Mouse (Mus musculus) gastrocnemius, adult 2 months (tissue): Measurements from ENCODE around the gene Pias3. TPM values are rescaled to one million over a fixed set of nuclear protein-coding genes. Genes with fewer than 3 reads are reported as not detected.
A peak's percentile ranks its signal among the peaks of the same experiment; 100 is the strongest.
"Not testable (repeated sequence)": the region's sequence is repeated elsewhere in the genome, so short reads cannot be mapped to it uniquely, and the experiment has no call there.

Source experiments
- DNase-seq: peaks from one replicate; pipeline ENCODE4 v3.0.0; 2022
- H3K27ac ChIP-seq: fragments of 200-600 bp; 2 replicates; pipeline ENCODE4 v1.8.1; 2022; ENCODE audit warnings: mild to moderate bottlenecking
- H3K4me3 ChIP-seq: fragments of 200-600 bp; 2 replicates; pipeline ENCODE4 v1.8.1; 2022; ENCODE audit warnings: mild to moderate bottlenecking, moderate library complexity
- CTCF ChIP-seq: fragments of 200-600 bp; IDR thresholded peaks from 2 replicates; pipeline ENCODE4 v1.8.1; 2022; ENCODE audit warnings: antibody characterized with exemption, mild to moderate bottlenecking, moderate library complexity
- intact Hi-C: fragments of 180-260 bp; cut with DNase I; formaldehyde crosslinking; loops from one replicate; pipeline ENCODE4 v1.15.1; 2025
- total RNA-seq, 2 experiments: library from RNA; stranded (reverse); gene quantifications; 2 replicates each; pipeline ENCODE4 v1.2.3; 2021

Gene Pias3
- total RNA-seq, 2 experiments from 2014 or later = 5.5 to 5.6 TPM

DNA sequence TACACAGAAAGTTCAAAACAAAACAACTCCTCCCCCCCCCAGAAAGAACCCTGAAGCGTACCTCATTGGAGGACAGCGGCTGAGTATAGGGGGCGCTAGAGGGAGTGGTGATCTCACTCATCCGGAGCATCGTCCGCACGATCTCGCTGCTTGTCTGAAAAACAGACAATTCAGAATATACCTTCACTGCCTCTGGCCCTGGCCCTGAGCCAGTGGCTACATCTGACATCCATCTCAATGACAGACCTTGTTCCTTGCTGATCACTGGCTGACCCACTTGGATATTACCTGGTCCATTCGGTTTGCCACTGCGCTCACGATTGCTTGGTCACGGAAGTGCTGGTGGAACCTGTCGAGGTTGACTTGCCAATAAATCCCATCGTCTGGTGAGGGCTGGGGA lies 23.0 kb downstream of the Pias3 start:
- peak; percentile 49 for TF ChIP-seq CTCF
- intact Hi-C loops = no loop called here
- Histone ChIP-seq H3K27ac (no peak overlapping the region), H3K4me3 (no peak overlapping the region; the same call in 1 of the 2 replicates)
- DNase-seq = peak; percentile 55

DNA sequence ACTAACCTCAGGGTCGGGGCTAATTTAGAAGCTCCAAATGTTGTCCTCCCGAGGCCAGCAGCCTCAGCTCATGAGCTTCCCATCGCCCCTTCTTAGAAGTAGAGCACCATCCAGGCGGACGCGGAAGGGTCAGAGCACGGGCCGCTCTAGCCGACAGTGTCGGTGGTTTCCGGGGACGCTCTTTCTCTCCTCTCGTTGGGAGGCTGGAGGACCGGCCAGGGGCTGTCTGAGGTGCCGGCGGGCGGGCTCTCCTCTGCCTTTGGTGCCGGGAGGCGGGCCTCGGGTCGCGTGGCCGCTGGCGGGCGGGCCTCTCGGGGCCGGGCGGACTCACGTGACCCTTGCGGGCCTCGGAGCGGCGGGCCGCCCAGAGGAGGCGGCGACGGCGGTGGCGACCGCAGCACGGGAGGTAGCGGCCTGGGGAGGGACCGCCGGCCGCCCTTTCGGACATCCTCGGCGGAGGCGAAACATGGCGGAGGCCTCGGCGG lies 31.2 kb downstream of the Pias3 start, which contains the start of the genes Polr3c and Rnf115:
Gene Polr3c, minus strand, starts transcription at position 286 of the 485 bp plus-strand sequence.
Gene Rnf115, plus strand, starts transcription at position 322 of the 485 bp plus-strand sequence.
- no peak for TF ChIP-seq CTCF
- peak; percentile 99 for DNase-seq
- peak within 1 kb of the TSS; percentile 98 for H3K4me3 ChIP-seq
- intact Hi-C loops = no loop called here
- peak within 1 kb of the TSS; percentile 97 for H3K27ac ChIP-seq

DNA sequence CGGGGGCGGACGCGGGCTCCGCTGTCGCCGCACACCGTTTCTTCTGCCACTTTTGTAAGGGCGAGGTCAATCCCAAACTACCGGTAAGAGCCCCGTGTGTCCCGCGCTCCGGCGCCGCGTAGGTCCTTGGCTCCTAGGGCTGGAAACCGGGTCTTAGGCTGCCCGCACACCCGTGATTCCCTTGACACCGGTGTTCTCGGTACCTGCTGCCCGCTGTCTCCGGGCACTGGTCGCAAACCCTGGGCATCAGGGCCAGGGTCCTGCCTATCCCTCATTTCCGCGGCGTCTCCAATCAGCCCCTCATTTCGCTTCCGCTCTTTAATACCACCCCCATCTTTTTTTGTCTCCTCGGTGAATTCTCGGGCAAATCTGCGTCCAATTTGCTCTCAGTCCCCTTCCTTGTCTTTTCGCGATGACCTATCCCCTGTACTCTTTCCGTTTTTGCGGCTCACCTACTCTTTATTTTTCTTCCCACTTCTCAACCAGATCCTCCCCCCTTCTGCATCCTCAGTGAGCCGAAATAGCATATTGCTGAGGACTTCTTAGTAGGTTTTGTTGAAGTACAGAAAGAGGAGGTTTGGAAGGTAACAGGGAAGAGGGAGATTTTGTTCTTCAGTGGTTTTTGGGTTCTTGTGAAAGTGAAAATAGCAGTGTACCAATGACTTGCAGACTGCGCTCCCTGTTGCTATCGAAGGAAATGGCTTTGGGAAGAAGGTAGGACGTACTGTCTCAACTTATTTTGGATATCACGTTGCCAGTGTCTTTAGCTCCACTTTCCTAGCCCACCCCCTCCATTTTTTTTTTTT lies 31.8 kb downstream of the Pias3 start:
- intact Hi-C loops = no loop called here
- TF ChIP-seq CTCF = no peak
- DNase-seq = no peak
- Histone ChIP-seq H3K27ac (peak overlapping the region; percentile 97), H3K4me3 (peak overlapping the region; percentile 98)

DNA sequence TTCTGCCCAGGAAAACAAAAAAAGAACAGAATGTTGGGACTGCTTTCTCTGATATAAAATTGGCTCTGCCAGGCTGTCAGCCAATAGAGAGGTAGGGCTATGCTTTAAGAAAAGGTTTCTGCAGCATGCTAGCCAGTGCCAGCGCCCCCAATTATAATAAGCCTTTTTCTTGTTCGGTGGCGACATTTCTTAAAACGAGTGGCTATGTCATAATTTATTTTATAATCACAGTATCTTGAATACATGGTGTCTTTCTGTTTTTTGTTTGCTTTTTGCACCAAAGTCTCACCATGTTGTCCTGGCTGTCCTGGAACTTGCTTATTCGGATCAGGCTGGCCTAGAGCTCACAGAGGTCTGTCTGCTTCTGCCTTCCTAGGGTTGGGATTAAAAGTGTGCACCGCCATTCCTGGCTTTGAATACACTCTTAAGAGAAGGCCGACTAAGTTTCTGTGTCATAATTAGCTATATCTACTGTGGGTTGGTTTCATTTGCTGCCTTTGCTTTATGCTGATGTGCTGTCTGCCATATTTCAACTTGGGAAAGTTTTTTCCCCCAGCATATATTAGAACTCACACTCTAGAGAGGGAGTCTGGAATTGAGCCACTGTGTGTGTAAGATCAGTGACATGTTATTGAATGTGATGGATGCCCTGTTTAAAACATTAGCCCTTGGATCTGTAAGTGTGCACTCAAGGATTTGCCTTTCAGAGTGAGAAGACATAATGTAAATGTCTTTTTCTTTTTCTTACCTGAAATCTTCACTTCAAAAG lies 32.6 kb downstream of the Pias3 start:
- Histone ChIP-seq H3K4me3 (peak overlapping the region; percentile 98), H3K27ac (peak overlapping the region; percentile 97)
- DNase-seq = no peak
- TF ChIP-seq CTCF = no peak
- intact Hi-C loops = no loop called here

DNA sequence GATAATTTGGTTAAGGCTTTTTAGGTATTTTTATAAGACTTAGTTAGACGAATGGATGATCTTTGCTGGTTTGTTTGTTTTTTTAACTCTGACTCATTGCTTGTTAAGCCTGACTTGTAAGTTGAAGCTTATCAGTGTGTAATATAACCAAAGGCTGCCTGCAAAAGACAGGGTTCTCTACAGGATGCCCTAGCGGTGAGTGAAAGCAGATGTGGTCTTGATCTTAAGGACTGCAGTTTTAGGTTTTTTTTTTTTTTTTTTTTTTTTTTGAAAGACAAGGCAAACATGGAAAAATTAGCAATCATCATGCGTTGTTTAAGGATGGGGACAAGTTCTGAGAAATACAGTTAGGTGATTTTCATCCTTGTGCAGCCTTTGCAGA lies 33.2 kb downstream of the Pias3 start:
- no peak overlapping the region for H3K27ac ChIP-seq
- no peak for TF ChIP-seq CTCF
- peak overlapping the region; percentile 98; the same call in 1 of the 2 replicates for H3K4me3 ChIP-seq
- no peak for DNase-seq
- intact Hi-C loops = no loop called here

DNA sequence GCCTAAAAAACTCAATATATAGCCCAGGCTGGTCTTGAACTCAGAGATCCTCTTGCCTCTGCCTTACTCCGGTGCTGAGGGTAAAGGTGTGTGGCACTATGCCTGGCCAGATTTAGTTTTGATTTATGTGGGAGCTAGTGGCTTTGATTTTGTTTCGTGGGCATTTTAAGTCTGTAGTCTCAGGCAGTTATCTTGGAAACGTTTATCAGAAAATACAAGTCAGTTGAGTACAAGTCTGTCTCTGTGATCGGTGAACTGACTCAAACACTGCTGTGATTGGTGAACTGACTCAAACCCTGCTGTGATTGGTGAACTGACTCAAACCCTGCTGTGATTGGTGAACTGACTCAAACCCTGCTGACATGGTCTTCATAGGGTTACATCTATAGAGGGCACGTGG lies 34.6 kb downstream of the Pias3 start:
- intact Hi-C loops = no loop called here
- Histone ChIP-seq H3K27ac (no peak overlapping the region), H3K4me3 (no peak overlapping the region)
- TF ChIP-seq CTCF = no peak
- DNase-seq = no peak

DNA sequence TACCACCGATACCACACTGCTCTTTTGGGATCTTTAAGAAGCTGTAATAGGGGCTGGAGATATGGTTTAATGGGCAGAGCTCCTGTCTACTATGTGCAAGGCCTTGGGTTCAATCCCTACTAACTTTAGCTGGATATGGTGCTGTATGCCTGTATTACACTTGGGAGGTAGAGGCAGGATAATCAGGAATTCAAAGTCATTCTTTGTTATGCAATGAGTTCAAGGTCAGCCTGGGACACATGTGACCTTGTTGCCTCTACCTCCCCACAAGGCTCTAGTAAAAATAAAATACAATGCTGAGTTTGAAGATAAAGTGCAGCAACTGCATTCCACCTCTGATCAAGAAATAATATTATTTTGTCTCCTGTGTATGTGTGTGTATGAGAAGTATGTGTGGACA lies 37.8 kb downstream of the Pias3 start:
- no peak for DNase-seq
- H3K27ac ChIP-seq = no peak overlapping the region
- intact Hi-C loops = no loop called here
- no peak overlapping the region for H3K4me3 ChIP-seq
- TF ChIP-seq CTCF = no peak

DNA sequence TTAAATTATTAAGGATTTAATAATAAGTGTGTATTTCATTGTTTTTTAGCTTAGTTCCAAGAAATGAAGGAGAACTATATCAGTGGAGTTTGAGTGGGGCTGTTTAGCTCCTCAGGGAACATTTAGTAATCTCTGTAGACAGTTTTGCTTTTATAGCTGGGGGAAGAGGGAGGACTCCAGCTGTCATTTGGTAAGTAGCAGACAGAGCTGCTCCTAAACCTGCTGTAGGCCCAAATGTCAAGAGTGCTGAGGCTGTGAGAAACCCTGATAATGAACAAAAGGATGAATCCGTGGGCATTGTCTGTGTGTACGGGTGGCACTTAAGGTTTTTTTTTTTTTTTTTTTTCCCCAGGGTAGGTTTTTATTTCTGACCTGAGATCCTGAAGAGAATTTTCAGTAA lies 39.0 kb downstream of the Pias3 start:
- TF ChIP-seq CTCF = no peak
- Histone ChIP-seq H3K27ac (no peak overlapping the region), H3K4me3 (no peak overlapping the region)
- intact Hi-C loops = loop anchor here (5.0 kb wide), 1 partner anchor 37 kb away; no protein-coding TSS in a partner anchor
- no peak for DNase-seq

DNA sequence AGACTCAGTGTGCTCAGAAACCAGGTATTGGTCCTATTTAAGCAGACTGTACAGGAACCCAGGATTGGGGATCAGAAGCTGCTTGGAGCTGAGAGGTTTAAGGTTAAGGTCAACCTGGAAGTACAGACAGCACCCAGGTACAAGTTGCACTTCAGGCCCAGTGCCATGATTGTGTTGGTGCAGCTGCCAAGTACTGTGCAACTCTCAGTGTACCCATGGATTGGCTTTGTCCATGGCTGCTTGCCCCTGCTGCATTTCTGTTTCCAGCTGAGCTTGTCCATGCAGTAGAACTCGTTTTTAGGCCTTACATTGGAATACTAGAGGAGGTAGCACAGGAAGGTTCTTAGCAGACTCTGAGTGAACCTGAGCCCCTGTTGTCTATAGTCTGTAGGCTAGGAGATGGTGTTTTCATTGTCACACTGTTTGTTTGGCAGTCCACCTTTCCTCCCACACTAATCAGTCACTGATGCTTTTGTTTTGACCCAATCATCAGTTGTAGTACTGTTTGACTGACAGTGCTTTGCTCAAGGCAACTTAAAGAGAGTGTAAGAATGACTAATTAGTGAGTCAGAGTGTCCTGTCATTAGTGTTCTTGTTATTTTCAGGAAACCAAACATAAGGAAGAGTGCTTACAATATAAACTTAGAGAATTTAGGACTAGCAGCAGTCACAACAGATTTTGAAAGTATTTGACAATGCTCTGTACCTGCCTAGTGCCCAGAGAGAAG lies 41.0 kb downstream of the Pias3 start:
- Histone ChIP-seq H3K27ac (peak overlapping the region; percentile 4; the same call in 1 of the 2 replicates), H3K4me3 (no peak overlapping the region)
- intact Hi-C loops = loop anchor here (5.0 kb wide), 1 partner anchor 35 kb away; no protein-coding TSS in a partner anchor
- DNase-seq = peak; percentile 30
- no peak for TF ChIP-seq CTCF

DNA sequence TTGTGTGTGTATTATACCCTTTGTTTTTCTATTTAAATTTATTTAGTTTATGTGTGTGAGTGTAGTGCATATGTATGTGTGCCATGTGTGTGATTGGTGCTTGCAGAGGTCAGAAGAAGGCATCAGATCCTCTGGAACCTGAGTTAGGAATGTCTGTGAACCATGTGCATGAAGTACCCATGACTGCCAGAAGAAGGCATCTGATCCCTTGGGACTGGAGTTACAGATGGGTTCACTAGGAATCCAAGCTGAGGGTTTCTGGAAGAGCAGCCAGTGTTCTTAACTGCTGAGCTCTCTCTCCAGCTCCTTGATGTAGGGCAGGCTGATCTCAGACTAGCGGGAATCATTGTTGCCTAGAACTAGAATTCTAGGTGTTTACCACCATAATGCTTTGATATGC lies 41.8 kb downstream of the Pias3 start:
- intact Hi-C loops = loop anchor here (2.0 to 5.0 kb wide), 2 partner anchors 19 to 34 kb away; no protein-coding TSS in a partner anchor
- DNase-seq = peak; percentile 34
- Histone ChIP-seq H3K27ac (peak overlapping the region; percentile 62), H3K4me3 (no peak overlapping the region)
- peak; percentile 61 for TF ChIP-seq CTCF

DNA sequence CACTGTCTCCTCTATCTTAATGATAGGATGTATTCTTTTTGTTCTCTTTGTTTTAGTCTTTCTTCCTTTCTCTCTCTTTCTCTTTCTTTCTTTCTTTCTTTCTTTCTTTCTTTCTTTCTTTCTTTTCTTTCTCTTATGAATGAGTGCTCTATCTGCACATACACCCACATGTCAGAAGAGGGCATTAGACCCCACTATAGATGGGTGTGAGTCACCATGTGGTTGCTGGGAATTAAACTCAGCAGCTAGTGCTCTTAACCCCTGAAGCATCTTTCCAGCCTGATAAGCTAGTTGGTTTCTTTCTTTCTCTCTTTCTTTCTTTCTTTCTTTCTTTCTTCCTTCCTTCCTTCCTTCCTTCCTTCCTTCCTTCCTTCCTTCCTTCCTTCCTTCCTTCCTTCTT lies 44.1 kb downstream of the Pias3 start:
- DNase-seq, intact Hi-C loops, H3K27ac ChIP-seq, H3K4me3 ChIP-seq: not testable (repeated sequence)

DNA sequence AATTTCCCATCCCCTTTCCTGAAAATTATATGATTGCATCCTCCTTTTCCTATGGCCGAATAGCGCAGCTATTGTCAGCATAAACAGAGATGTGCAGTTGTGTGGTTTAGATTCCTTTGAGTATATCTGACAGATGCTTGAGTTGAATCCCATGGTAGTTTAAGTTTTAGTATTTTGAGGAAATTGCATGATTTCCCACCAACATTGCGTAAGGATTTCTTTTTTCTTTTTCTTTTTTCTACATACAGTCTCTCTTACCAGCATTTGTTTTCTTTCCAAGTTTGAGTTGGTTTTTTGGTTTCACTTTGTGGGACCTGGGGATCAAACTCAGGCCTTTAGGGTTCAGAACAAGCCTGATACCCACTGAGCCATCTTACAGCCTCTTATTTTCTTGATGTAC lies 48.2 kb downstream of the Pias3 start:
- TF ChIP-seq CTCF = no peak
- intact Hi-C loops = no loop called here
- H3K4me3 ChIP-seq = no peak overlapping the region
- no peak overlapping the region for H3K27ac ChIP-seq
- DNase-seq = no peak

DNA sequence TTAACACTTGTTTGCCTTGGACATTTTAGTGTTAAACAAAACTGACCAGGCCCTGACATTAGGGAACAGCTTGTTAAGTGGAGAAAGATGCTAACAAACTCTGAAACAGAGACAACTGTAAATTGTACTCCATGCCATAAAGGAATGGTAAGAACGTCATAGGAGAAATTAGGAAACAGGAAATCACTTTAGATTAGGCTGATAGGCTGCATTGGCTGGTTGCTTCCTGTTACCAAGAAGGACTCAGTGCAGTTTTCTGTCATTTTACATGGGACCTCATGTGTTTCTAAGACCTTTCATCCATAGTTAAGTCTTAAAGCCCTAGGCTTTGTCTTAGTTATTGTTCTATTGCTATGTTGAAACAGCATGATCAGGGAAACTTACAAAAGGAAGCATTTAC lies 50.6 kb downstream of the Pias3 start:
- Histone ChIP-seq H3K27ac (no peak overlapping the region), H3K4me3 (no peak overlapping the region)
- intact Hi-C loops = no loop called here
- no peak for TF ChIP-seq CTCF
- DNase-seq = no peak

Other genes starting within 250 kb of the Pias3 start
- gene BC107364, start 244.1 kb upstream of the Pias3 start, total RNA-seq = not detected
- 100 to 1,000 TPM; 590 to 675 TPM for gene Hfe2, start 171.2 kb upstream of the Pias3 start, total RNA-seq
- gene Txnip, start 138.4 kb upstream of the Pias3 start, total RNA-seq = 100 to 1,000 TPM; 541 to 557 TPM
- 1 to 10 TPM in 1 of 2 experiments, not detected in 1; 1.1 TPM for gene Gm16253, start 119.4 kb upstream of the Pias3 start, total RNA-seq
- gene Polr3gl, start 102.2 kb upstream of the Pias3 start, total RNA-seq = 10 to 100 TPM; 44.5 to 48.3 TPM
- gene Ankrd34a, start 99.7 kb upstream of the Pias3 start, total RNA-seq = under 1 TPM; 0.41 to 0.92 TPM
- 1 to 10 TPM; 4.9 to 8.4 TPM for gene Lix1l, start 95.2 kb upstream of the Pias3 start, total RNA-seq
- gene Rbm8a, start 66.5 kb upstream of the Pias3 start, total RNA-seq = 10 to 100 TPM; 23.3 to 29.2 TPM
- 10 to 100 TPM; 22.6 to 24.2 TPM for gene Pex11b, start 61.0 kb upstream of the Pias3 start, total RNA-seq
- under 1 TPM; 0.14 to 0.15 TPM for gene Gm42957, start 60.9 kb upstream of the Pias3 start, total RNA-seq
- gene Itga10, start 50.8 kb upstream of the Pias3 start, total RNA-seq = 1 to 10 TPM in 1 of 2 experiments, under 1 TPM in 1; 0.74 to 1.4 TPM
- under 1 TPM; 0.22 to 0.26 TPM for gene Ankrd35, start 26.3 kb upstream of the Pias3 start, total RNA-seq
- under 1 TPM; 0.31 to 0.73 TPM for gene Nudt17, start 12.2 kb downstream of the Pias3 start, total RNA-seq
- 10 to 100 TPM; 23.2 to 24.3 TPM for gene Polr3c, start 31.2 kb downstream of the Pias3 start, total RNA-seq
- gene Rnf115, start 31.3 kb downstream of the Pias3 start, total RNA-seq = 10 to 100 TPM; 60.7 to 69.3 TPM
- not detected for gene Pdzk1, start 132.9 kb downstream of the Pias3 start, total RNA-seq
- not detected for gene Cd160, start 133.0 kb downstream of the Pias3 start, total RNA-seq
- gene Gja5, start 208.3 kb downstream of the Pias3 start, total RNA-seq = 1 to 10 TPM; 1.9 to 2.7 TPM
- 10 to 100 TPM; 17.3 to 17.8 TPM for gene Gpr89, start 209.0 kb downstream of the Pias3 start, total RNA-seq
- gene Gja8, start 229.6 kb downstream of the Pias3 start, total RNA-seq = not detected